Mouse (Mus musculus) embryo, embryonic 9.5 days (tissue): ENCODE results near the gene Frmd6.
A peak's percentile ranks its signal among the peaks of the same experiment; 100 is the strongest.

Experiments used
- DNase-seq: peaks from one replicate; pipeline ENCODE4 v3.0.0-alpha.2; 2017; ENCODE audit errors: extremely low spot score

The Frmd6 gene

DNA sequence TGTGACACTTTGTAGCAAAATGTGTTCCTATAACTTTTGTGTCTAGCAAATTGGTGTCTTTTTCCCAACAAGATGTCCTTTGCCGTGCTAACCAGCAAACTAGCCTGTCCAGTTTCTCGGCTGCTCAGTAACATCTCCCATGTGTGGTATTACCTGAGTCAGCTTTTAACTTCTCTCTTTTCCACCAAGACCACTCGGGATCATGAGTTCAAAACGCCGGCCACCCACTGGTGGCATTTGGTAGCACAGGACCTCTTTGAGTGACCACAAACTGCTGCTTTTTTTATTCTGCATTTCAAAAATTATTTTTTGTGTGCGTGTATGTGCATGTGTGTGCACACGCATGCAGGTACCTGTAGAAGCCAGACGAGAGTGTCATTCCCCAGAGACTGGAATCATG is 73.1 kb downstream of the Frmd6 start:
- DNase-seq: no peak

DNA sequence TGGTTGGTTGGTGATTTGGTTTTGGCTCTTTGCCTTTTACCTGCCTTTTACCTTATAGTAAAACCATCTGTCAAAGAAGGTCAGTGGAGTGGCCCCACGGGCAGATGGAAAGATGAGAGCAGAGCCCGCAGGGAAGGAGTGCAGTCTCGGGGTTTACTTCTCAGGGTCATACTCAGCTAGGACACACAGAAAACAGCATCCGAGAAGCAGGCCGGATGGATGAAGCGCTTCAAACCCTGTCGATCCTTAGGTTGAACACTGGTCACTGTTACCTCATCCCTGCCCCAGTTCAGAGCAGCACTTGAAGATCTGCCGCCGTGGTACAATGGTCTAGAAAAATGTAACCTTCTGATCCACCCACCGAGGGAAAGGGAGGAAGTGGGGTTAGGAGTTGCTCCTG is 79.2 kb downstream of the Frmd6 start:
- no peak for DNase-seq

DNA sequence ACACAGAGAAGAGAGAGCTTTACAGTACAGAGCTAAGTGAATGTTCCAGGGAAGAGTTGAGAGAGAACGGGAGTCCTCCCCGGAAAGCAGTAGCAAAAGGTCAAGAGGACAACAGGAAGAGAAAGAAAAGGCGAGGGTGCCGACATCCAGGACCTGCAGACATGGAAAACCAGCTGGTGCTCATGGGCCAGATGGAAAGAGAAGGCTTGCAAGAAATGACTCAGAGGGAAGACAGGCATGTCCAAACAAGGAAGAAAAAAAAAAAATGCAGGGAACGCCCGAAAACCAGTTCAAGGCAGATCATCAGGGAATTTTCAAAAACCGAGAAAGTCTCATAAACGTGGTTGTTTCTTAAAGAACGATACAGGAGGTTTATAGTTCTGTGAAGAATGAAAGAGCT is 81.6 kb downstream of the Frmd6 start:
- no peak for DNase-seq

DNA sequence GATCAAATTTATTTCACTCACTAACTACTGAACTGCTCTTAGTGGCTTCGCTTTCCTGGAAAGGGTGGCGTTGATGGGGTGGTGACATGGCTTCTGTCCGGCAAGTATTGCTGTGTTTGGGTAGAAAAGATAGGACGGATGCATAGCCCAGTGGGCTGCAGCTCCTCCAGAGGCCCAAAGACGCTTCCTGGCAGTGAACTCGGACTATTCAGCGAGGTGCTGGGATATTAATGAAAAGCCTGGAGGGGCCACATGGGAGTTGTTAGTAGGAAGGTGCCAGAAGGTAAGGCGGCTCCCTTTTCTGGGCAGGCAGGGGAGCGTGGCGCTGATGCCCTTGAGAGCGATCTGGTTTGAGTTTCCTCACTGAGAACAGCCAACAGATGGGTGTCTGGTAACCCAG is 82.3 kb downstream of the Frmd6 start:
- DNase-seq: no peak

DNA sequence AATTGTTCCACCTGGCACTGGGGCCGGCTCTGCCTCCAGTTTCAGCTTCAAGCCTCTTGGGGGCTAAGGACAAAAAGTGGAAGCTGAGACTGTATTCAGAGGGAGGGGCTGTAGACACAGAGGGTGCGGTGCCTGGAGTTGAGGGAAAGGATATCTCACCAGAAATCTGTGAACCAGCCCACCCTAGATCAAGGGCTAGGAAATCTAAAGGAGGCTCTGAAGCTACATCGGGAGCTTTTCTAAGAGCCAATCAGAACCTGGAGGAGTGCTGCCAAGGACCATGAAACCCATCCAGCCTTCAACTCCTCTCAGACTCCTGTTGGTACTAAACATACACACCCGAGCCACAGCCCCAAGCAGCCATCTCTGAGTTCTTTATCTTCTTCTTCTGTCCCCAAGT is 82.8 kb downstream of the Frmd6 start:
- no peak for DNase-seq

DNA sequence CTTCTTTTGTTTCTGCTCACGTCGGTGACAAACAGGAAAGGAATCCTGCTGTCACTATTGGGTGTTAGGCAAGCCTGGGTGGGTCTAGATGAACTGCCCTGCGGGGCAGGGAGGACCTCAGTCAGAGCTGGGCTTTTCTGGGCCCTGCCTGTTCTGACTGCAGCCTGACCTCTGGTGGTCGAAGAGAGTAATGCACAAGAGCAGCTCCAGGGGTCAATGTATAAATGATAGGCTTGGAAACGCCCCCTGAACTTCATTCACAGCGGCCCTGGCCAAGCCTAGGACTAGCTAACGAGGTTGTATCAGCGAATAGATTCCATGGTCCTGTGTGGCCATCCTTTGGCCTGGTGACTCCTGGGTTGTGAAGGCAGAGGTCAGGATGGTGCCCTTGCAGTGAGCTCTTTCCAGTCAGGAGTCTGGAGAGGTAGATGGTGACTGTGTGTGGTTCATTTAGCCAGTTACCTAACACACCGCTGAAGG is 85.0 kb downstream of the Frmd6 start:
- peak; percentile 86 for DNase-seq

DNA sequence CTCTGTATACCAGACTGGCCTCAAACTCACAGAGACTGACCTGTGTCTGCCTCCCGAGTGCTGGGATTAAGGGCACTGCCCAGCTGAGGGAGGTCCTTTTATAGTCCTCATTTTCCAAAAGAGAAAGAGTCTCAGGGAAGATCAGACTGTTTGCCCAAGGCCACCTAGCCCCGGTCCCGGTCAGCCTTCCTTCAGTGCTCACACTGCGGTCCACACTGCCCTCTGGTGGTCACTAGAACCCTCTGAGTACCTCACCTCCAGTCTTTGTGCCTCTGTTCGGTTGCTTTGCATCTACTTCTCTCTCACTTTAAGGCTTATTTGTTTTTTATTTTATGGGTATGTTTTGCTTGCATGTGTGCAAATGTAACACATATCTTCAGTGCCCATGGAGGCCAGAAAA is 85.7 kb downstream of the Frmd6 start:
- peak; percentile 82 for DNase-seq

DNA sequence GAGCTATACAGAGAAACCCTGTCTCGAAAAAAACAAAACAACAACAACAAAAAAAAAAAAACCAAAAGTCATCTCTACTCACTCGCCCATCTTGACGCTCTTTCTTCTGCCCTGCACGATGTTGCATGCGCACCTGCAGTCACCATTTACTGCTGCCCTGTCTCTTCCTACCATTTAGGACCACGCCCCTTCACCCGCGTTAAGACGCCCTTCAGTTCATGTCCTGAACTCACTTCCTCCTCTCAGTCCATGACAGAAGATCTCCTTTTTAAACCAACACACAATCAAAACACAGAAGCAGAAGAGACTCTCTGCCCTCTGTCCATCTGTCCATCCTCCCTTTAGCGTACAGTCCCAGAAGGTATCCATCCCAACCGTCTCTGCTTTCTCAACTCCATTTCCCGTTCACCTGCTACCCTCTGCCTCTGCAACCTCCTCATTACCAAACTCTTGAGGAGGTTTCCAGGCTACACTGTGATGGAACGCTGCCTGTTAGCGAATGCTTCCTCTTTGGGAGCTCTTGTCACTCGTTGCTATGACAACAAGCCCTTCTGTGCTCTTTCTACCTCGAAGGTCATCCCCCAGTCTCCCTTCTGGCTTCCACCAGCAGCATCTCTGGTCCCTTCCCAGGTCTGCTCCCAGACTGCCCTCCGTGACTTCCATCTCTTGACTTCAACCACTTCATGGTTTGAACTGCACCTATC is 86.5 kb downstream of the Frmd6 start:
- DNase-seq: no peak

DNA sequence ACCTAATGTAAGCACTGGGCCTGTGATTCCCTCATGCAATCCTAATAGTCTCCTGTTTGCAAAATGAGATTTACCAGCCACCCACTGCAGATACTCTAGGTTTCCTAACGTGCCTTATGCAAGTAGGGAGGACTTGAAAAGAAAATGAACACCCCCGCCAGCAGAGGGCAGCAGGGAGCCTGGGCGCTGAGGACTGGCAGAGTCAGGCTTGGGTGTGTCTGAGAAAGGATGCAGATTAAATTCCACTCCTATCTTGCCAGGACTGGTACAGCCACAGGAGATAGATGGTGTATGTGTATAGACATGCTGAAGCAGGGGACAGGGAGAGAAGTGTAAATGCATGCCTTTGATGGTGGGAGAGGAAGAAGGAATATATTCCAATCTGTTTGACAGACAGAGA is 88.1 kb downstream of the Frmd6 start:
- DNase-seq: peak; percentile 47

DNA sequence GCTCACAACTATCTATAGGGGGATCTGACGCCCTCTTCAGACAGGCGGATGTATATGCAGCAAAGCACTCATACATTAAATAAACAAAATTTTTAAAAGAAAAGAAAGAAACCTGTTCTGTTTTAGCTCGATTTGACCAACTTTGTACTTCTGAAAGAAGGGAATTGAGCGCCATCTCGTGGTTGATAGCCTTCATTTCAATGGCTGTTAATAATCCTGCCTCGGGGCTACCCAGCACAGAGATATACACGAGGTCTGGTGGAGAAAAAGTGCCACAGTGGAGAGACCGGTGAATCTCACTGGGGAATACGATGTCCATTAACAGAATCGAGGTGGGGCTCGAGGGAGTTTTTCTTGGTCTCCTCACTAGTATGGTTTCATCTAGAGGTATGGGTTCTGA is 89.1 kb downstream of the Frmd6 start:
- peak; percentile 14 for DNase-seq

DNA sequence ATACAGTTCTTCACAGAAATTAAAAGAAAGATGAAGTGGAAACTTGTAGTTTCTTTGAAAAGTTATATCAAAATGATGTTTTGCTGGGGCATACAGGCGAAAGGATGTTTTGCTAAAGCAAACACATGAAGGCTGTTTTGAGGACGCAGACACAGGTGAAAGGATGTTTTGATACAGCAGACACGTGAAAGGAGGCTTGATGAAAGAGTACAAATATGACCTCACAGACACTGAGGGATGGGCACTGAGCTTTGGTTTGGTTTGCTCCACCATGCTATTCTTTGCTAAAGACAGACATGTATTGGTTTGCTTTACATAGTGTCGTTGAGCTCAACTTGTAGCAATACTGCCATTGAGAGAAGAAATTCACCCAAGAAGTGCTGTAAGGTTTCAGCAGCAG is 104.5 kb downstream of the Frmd6 start:
- DNase-seq: no peak

DNA sequence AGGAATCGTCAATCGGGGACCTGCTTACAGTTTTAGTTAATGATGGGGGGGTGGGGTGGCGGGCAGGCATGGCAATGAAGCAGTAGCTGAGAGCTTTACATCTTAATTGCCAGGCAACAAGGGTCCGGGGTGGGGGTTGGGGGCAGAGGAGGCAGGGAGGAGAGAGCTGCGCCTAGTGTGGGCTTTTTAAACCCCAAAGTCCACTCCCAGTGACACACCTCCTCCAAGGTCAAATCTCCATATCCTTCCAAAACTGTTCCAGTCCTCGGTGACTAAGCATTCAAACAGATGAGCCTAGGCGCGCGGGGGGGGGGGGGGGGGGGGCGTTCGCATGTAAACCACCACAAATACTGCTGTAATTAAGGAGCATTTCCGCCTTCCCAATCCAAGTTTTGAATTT is 111.8 kb downstream of the Frmd6 start:
- DNase-seq: no peak

DNA sequence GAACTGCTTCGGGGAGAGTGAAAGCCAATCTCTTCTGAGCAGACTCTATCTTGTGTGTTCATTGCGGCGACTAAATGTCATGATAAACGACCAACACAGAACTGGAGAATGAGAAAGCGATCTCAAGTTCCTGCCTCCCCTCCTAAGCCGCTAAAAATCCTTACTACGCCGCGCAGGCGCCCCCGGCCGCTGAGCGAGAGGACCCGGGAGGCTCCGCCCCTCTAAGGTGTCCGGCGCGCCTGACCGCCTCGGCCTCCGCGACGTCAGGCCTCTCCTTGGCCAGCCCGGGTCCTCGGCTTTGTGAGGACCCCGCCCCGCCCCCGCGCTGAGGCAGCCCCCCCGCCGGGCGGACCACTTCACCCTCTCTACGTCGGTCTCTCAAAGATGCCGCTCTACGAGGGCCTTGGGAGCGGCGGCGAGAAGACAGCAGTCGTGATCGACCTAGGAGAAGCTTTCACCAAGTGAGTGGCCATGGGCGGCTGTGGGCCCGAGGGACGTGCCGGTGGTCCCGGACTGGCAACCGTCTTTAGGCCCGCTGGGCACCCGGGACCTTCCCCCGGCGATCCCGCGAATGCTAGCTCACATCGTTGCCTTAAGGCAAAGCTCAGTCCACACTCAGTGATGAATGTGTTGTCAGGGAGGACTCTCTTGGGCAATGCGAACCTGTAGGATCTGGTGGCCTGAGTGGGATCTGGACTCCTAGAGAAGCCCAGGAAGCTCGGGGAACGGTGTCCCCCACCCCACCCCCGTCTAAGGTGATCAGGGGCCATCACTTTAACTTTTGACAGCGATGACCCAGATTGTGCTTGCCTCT is 112.5 kb downstream of the Frmd6 start, which contains the start of gene Actr10:
Gene Actr10, plus strand, starts transcription at position 287 of the 814 bp plus-strand sequence.
- DNase-seq: peak; percentile 97

DNA sequence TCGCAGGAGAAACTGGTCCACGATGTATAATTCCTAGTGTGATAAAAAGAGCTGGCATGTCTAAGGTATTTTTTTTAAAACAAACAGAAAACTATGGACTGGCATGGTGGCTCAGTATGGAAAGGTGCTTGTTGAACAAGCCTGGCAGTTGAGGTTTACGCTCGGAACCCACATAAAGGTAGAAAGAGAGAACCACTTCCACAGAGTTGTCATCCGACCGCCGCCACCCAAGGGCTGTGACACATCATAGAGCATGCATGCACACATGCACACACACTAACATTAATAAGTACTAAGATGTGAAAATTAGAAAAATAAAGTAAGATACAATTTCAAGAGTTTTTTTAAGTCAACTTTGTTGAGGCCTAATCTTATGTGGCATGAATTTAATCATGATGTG is 115.5 kb downstream of the Frmd6 start:
- no peak for DNase-seq

DNA sequence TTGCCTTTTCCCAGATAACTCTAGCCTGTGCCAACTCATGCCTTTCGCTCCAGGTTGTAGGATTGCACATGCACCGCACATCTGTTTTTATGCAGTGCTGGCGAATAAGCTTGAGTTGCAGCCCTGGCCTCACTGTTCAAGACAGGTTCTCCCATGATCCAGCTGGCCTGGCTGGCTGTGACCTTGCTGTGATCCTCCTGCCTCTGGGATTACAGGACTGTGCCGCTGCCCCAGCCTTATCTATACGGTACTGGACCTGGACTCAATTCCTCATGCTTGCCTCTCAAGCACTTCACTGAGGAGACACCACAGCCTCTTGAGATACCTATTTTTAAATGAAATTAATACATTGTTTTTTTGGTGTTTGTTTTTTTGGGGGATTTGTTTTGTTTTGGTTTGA is 118.9 kb downstream of the Frmd6 start:
- DNase-seq: no peak

DNA sequence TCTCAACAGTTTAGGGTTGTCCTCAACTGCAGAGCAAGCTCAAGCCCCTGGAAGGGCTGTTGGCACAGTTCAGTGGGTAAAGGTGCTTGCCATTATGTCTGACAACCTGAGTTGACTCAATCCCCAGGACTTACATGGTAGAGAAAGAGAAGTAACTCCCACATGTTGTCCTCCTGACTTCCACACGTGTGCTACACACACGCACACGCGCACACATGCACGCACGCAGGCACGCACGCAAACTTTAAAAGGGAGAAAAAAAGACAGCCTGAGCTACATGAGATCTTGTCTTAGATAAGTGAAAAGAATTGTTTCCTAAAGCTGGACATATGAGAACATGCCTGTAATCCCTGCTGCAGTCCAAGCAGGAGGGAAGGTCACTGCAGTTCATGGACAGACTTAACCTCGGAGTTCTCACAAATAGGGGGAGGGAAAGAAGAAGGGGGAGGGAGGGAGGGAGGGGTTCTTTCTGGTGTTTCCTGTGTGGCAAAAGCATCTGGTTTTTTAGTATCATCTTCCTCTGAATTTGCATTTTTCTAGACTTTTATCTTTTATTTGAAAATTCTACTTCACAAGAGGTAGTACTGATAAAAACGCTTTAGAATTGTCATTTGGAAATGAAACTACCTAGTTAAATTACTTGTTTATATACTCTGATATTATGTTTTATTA is 121.4 kb downstream of the Frmd6 start:
- no peak for DNase-seq
